Mouse (Mus musculus) layer of hippocampus, adult 2 months (tissue): ENCODE results near the gene Snrpf. TPM values are rescaled to one million over a fixed set of nuclear protein-coding genes. Genes with fewer than 3 reads are reported as not detected.

Experiments used
- DNase-seq, 2 experiments: peaks; one replicate each; pipeline ENCODE4 v3.0.0; 2022; ENCODE audit warnings: low spot score in 2 of 2
- H3K27ac ChIP-seq: fragments of 200-600 bp; 2 replicates; pipeline ENCODE4 v1.8.1; 2022
- H3K4me3 ChIP-seq: fragments of 200-600 bp; 2 replicates; pipeline ENCODE4 v1.8.1; 2022; ENCODE audit warnings: mild to moderate bottlenecking
- CTCF ChIP-seq: fragments of 200-600 bp; conservative IDR thresholded peaks from 2 replicates; pipeline ENCODE4 v1.8.1; 2022; ENCODE audit warnings: antibody characterized with exemption, mild to moderate bottlenecking, moderate library complexity
- total RNA-seq, 2 experiments: library from RNA; stranded (reverse); gene quantifications; 2 replicates each; pipeline ENCODE4 v1.2.3; 2021

Snrpf gene
- total RNA-seq, 2 experiments from 2014 or later = 11.5 to 12.6 TPM

- Histone ChIP-seq H3K4me3 (peak within 1 kb of the TSS; percentile 49), H3K27ac (no peak within 1 kb of the TSS)
- peak; percentile 77 for TF ChIP-seq CTCF
- DNase-seq = peak; percentile 39 to 53
Measured at GRCm38 (mm10) chr10:93539775-93540430, 49.6 kb downstream of the Snrpf start, which contains the start of gene Amdhd1. TSS of gene Amdhd1 (minus strand) at chr10:93540033.

- no peak for TF ChIP-seq CTCF
- DNase-seq = no peak
- Histone ChIP-seq H3K27ac (no peak overlapping the region), H3K4me3 (no peak overlapping the region)
Measured at GRCm38 (mm10) chr10:93538818-93539217, 50.7 kb downstream of the Snrpf start.

- no peak for TF ChIP-seq CTCF
- DNase-seq = no peak
- H3K27ac ChIP-seq = no peak overlapping the region
- no peak overlapping the region for H3K4me3 ChIP-seq
Measured at GRCm38 (mm10) chr10:93538287-93538686, 51.2 kb downstream of the Snrpf start.

Other genes with a start within 250 kb of the Snrpf start
- 10 to 100 TPM; 51.4 to 59.6 TPM for gene Lta4h, start 136.3 kb downstream of the Snrpf start, total RNA-seq
- gene Hal, start 100.9 kb downstream of the Snrpf start, total RNA-seq = under 1 TPM; 0.08 to 0.15 TPM
- gene Amdhd1, start 49.7 kb downstream of the Snrpf start, total RNA-seq = under 1 TPM; 0.28 to 0.37 TPM
- not detected for gene Ccdc38, start 49.1 kb downstream of the Snrpf start, total RNA-seq
- gene Ntn4, start 51.0 kb upstream of the Snrpf start, total RNA-seq = 1 to 10 TPM; 5.5 to 7.8 TPM
- not detected for gene Usp44, start 241.8 kb upstream of the Snrpf start, total RNA-seq